Mouse (Mus musculus) induced T-regulatory cell, adult 2 months (primary cell): ENCODE data around the gene Zmat3.

ENCODE experiments used
- DNase-seq: peaks from one replicate; pipeline ENCODE4 v3.0.0-alpha.2; 2012; ENCODE audit warnings: low read depth

The Zmat3 gene

GRCm38 (mm10) chr3:32365546-32366245 lies at the start of gene Zmat3:
TSS of gene Zmat3 (minus strand) at chr3:32366014.
- peak; percentile 90 for DNase-seq

- no peak for DNase-seq
Measured at GRCm38 (mm10) chr3:32414381-32414780, 48.6 kb upstream of the Zmat3 start.

- DNase-seq = no peak
Measured at GRCm38 (mm10) chr3:32412502-32413044, 46.8 kb upstream of the Zmat3 start.

GRCm38 (mm10) chr3:32408811-32409273 lies 43.0 kb upstream of the Zmat3 start:
- peak; percentile 47 for DNase-seq

- DNase-seq = no peak
Measured at GRCm38 (mm10) chr3:32406804-32407203, 41.0 kb upstream of the Zmat3 start.

GRCm38 (mm10) chr3:32405699-32406098 lies 39.9 kb upstream of the Zmat3 start:
- DNase-seq = no peak

- no peak for DNase-seq
Measured at GRCm38 (mm10) chr3:32402990-32403885, 37.4 kb upstream of the Zmat3 start.

GRCm38 (mm10) chr3:32401591-32401990 lies 35.8 kb upstream of the Zmat3 start:
- DNase-seq = no peak

GRCm38 (mm10) chr3:32399931-32400330 lies 34.1 kb upstream of the Zmat3 start:
- DNase-seq = no peak

GRCm38 (mm10) chr3:32399381-32399780 lies 33.6 kb upstream of the Zmat3 start:
- DNase-seq = no peak

- DNase-seq = no peak
Measured at GRCm38 (mm10) chr3:32398623-32399022, 32.8 kb upstream of the Zmat3 start.

- DNase-seq = no peak
Measured at GRCm38 (mm10) chr3:32398175-32398538, 32.3 kb upstream of the Zmat3 start.

- peak; percentile 71 for DNase-seq
Measured at GRCm38 (mm10) chr3:32397461-32398174, 31.8 kb upstream of the Zmat3 start, which contains the start of gene Pik3ca. TSS of gene Pik3ca (plus strand) at chr3:32397671.

- peak; percentile 99 for DNase-seq
Measured at GRCm38 (mm10) chr3:32396794-32397460, 31.1 kb upstream of the Zmat3 start.

GRCm38 (mm10) chr3:32395771-32396551 lies 30.1 kb upstream of the Zmat3 start:
- DNase-seq = no peak

GRCm38 (mm10) chr3:32393986-32394385 lies 28.2 kb upstream of the Zmat3 start:
- DNase-seq = no peak

- no peak for DNase-seq
Measured at GRCm38 (mm10) chr3:32392841-32393240, 27.0 kb upstream of the Zmat3 start.

- no peak for DNase-seq
Measured at GRCm38 (mm10) chr3:32381556-32381955, 15.7 kb upstream of the Zmat3 start.

- DNase-seq = peak; percentile 58
Measured at GRCm38 (mm10) chr3:32379891-32380290, 14.1 kb upstream of the Zmat3 start.

GRCm38 (mm10) chr3:32373236-32373635 lies 7.4 kb upstream of the Zmat3 start:
- no peak for DNase-seq

- no peak for DNase-seq
Measured at GRCm38 (mm10) chr3:32372470-32372869, 6.7 kb upstream of the Zmat3 start.
